Mouse (Mus musculus) erythroid progenitor cell, adult 5-6 weeks (primary cell): Measurements from ENCODE around the gene Serinc3. TPM values are rescaled to one million over a fixed set of nuclear protein-coding genes. Genes with fewer than 3 reads are reported as not detected.

ENCODE experiments used
- total RNA-seq, 2 experiments: library from RNA; stranded (forward) in 1 of 2; stranded (reverse) in 1 of 2; fragments of 150-400 nt in 1 of 2; fragments of 186-747, 209-891 nt in 1 of 2; gene quantifications; 2 replicates each; pipeline versions ENCODE4 v1.2.3 to v1.2.4; 2015 to 2017; ENCODE audit warnings: low replicate concordance in 2 of 2

Gene Serinc3
- total RNA-seq, 2 experiments from 2014 or later, result 1,512 to 1,907 TPM

Other genes with a start within 250 kb of the Serinc3 start
- gene Jph2, start 247.1 kb downstream of the Serinc3 start, total RNA-seq (2015; ENCODE audit: low replicate concordance), result not detected in 2 replicates
- not detected in 2 replicates for gene Jph2, start 247.1 kb downstream of the Serinc3 start, total RNA-seq (2017; ENCODE audit: low replicate concordance)
- 46.1 and 53.7 TPM in 2 replicates for gene Oser1, start 220.4 kb downstream of the Serinc3 start, total RNA-seq (2015; ENCODE audit: low replicate concordance)
- gene Oser1, start 220.4 kb downstream of the Serinc3 start, total RNA-seq (2017; ENCODE audit: low replicate concordance), result 18.8 and 32.0 TPM in 2 replicates
- not detected in 2 replicates for gene Gdap1l1, start 206.7 kb downstream of the Serinc3 start, total RNA-seq (2015; ENCODE audit: low replicate concordance)
- gene Gdap1l1, start 206.7 kb downstream of the Serinc3 start, total RNA-seq (2017; ENCODE audit: low replicate concordance), result not detected in 2 replicates
- 1.1 TPM in 1 of 2 replicates, not detected in the other for gene Fitm2, start 172.5 kb downstream of the Serinc3 start, total RNA-seq (2015; ENCODE audit: low replicate concordance)
- 0.26 and 1.7 TPM in 2 replicates for gene Fitm2, start 172.5 kb downstream of the Serinc3 start, total RNA-seq (2017; ENCODE audit: low replicate concordance)
- not detected in 2 replicates for gene R3hdml, start 152.8 kb downstream of the Serinc3 start, total RNA-seq (2015; ENCODE audit: low replicate concordance)
- gene R3hdml, start 152.8 kb downstream of the Serinc3 start, total RNA-seq (2017; ENCODE audit: low replicate concordance), result not detected in 2 replicates
- not detected in 2 replicates for gene Hnf4a, start 138.3 kb downstream of the Serinc3 start, total RNA-seq (2015; ENCODE audit: low replicate concordance)
- gene Hnf4a, start 138.3 kb downstream of the Serinc3 start, total RNA-seq (2017; ENCODE audit: low replicate concordance), result not detected in 2 replicates
- gene Ttpal, start 42.8 kb downstream of the Serinc3 start, total RNA-seq (2015; ENCODE audit: low replicate concordance), result 10.8 and 10.9 TPM in 2 replicates
- 6.4 and 6.8 TPM in 2 replicates for gene Ttpal, start 42.8 kb downstream of the Serinc3 start, total RNA-seq (2017; ENCODE audit: low replicate concordance)
- gene Pkig, start 13.3 kb upstream of the Serinc3 start, total RNA-seq (2015; ENCODE audit: low replicate concordance), result 93.5 and 103 TPM in 2 replicates
- 86.6 and 90.7 TPM in 2 replicates for gene Pkig, start 13.3 kb upstream of the Serinc3 start, total RNA-seq (2017; ENCODE audit: low replicate concordance)
- gene Ada, start 105.1 kb upstream of the Serinc3 start, total RNA-seq (2015; ENCODE audit: low replicate concordance), result 6.3 and 9.4 TPM in 2 replicates
- gene Ada, start 105.1 kb upstream of the Serinc3 start, total RNA-seq (2017; ENCODE audit: low replicate concordance), result 0.98 and 4.9 TPM in 2 replicates
- gene Ccn5, start 175.7 kb upstream of the Serinc3 start, total RNA-seq (2015; ENCODE audit: low replicate concordance), result 1.4 TPM in 1 of 2 replicates, not detected in the other
- not detected in 2 replicates for gene Ccn5, start 175.7 kb upstream of the Serinc3 start, total RNA-seq (2017; ENCODE audit: low replicate concordance)
- gene Kcnk15, start 208.5 kb upstream of the Serinc3 start, total RNA-seq (2015; ENCODE audit: low replicate concordance), result not detected in 2 replicates
- not detected in 2 replicates for gene Kcnk15, start 208.5 kb upstream of the Serinc3 start, total RNA-seq (2017; ENCODE audit: low replicate concordance)